Mouse (Mus musculus) layer of hippocampus, postnatal 36 days (tissue): ENCODE measurements at regions not wholly inside any gene's neighbourhood (a gene's known extent, or its start where the extent isn't known, plus 50 kb on each side); places are given as distances from the start of the nearest gene placed in this dataset.
"Not testable (repeated sequence)": the region's sequence is repeated elsewhere in the genome, so short reads cannot be mapped to it uniquely, and the experiment has no call there.

Experiments used
- DNase-seq, 2 experiments: peaks; one replicate each; pipeline ENCODE4 v3.0.0; 2022

- no peak for DNase-seq
Observed at GRCm38 (mm10) chr15:14253602-14254301, 1080.3 kb upstream of the Cdh6 start.

GRCm38 (mm10) chr15:14251773-14252172 is 1078.3 kb upstream of the Cdh6 start:
- DNase-seq, result no peak

- no peak for DNase-seq
Observed at GRCm38 (mm10) chr15:14215236-14215635, 1041.8 kb upstream of the Cdh6 start.

GRCm38 (mm10) chr15:14214726-14215125 is 1041.3 kb upstream of the Cdh6 start:
- DNase-seq, result no peak

GRCm38 (mm10) chr15:14177523-14177922 is 1004.0 kb upstream of the Cdh6 start:
- no peak for DNase-seq

- no peak for DNase-seq
Observed at GRCm38 (mm10) chr15:14137402-14137801, 963.9 kb upstream of the Cdh6 start.

- no peak for DNase-seq
Observed at GRCm38 (mm10) chr15:14123829-14124228, 950.4 kb upstream of the Cdh6 start.

- not testable (repeated sequence) for DNase-seq
Observed at GRCm38 (mm10) chr15:14118321-14118720, 944.8 kb upstream of the Cdh6 start.

GRCm38 (mm10) chr15:14101757-14102156 is 928.3 kb upstream of the Cdh6 start:
- no peak for DNase-seq

GRCm38 (mm10) chr15:14051872-14052271 is 878.4 kb upstream of the Cdh6 start:
- peak in 1 of 2 experiments; percentile 3 for DNase-seq
